In the genomic region with DNA sequence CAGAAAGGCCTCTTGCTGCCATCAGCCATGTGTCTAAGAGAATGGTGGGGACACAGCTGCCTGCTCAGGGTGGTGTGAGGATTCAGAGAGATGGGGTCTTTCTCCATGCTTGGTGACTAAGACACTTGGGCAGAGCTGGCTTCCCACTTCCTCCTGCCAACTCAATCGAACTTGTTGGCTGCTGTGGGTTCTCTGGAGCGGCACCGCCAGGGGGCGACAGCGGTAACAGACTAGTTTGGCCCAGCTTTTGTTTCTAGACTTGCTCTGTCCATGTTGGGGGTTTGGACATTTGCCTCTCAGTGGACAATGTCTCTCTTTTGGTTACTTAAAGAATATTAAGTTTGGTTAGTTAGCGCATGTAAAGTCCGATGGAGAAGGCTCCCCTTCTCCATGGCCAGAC, we compare ENCODE assay signal across 9 mouse cellular contexts. TPM values are rescaled to one million over a fixed set of nuclear protein-coding genes. Genes with fewer than 3 reads are reported as not detected.
DNase-seq lines count a peak whose midpoint lies in the region; ATAC-seq and TF ChIP-seq lines count a peak whose summit lies in the region.
"Had no signal": no experiment of that assay in that cellular context is flagged by ENCODE, and none has a peak within 500 bp of the region (broad histone marks: within the 10 kb centered on the region; RNA-seq: fewer than 3 reads in every experiment).

No protein-coding gene starts in this region.

- TF ChIP-seq CTCF in embryonic fibroblast, embryonic 13.5 days (IDR thresholded peaks at IDR 0.05; ENCODE audit: borderline replicate concordance, insufficient read depth, low read length) = peak; percentile 58; the same call in 1 of the 2 replicates
- peak; percentile 93 for TF ChIP-seq CTCF in liver, adult 2 months (IDR thresholded peaks at IDR 0.05; ENCODE audit: low read depth, low read length)

- peaks cover 32% of the 10 kb centered on the region for H3K36me3 ChIP-seq in liver, embryonic 12.5 days
- no peaks in the 10 kb centered on the region for H3K36me3 ChIP-seq in liver, adult 2 months (ENCODE audit: control insufficient read depth, insufficient read depth, low read length)

- H3K27ac ChIP-seq in liver, embryonic 12.5 days = no peak overlapping the region
- no peak overlapping the region for H3K27ac ChIP-seq in embryonic fibroblast, embryonic 13.5 days (ENCODE audit: insufficient read depth, low read length)
- H3K27ac ChIP-seq in liver, adult 2 months (replicated peaks; ENCODE audit: insufficient read depth, low read depth, low read length) = no peak overlapping the region

- H3K9me3 ChIP-seq in liver, embryonic 12.5 days (replicated peaks) = no peaks in the 10 kb centered on the region

- no peaks in the 10 kb centered on the region for H3K79me2 ChIP-seq in liver, adult 2 months (ENCODE audit: control insufficient read depth, insufficient read depth, low read length)

- H3K9ac ChIP-seq in liver, embryonic 12.5 days = no peak overlapping the region
- H3K9ac ChIP-seq in liver, adult 2 months (ENCODE audit: low read depth, low read length) = no peak overlapping the region

- no peaks in the 10 kb centered on the region for H3K27me3 ChIP-seq in liver, embryonic 12.5 days (replicated peaks)
- no peaks in the 10 kb centered on the region for H3K27me3 ChIP-seq in liver, adult 2 months (ENCODE audit: control insufficient read depth, insufficient read depth, low read length)

- WGBS in liver, embryonic 12.5 days (ENCODE audit: insufficient replicate concordance) = 24% methylated on average over 7 of the region's 7 CpGs
- WGBS in liver, adult 2 months = 28% methylated on average over 7 of the region's 7 CpGs

- TF ChIP-seq POLR2A in embryonic fibroblast, embryonic 13.5 days (IDR thresholded peaks at IDR 0.05; ENCODE audit: low read depth, low read length) = no peak
- no peak for TF ChIP-seq POLR2A in liver, adult 2 months (IDR thresholded peaks at IDR 0.05; ENCODE audit: extremely low read depth, insufficient read depth, low read length)

- H3K4me1 ChIP-seq in liver, embryonic 12.5 days = no peaks in the 10 kb centered on the region
- no peaks in the 10 kb centered on the region for H3K4me1 ChIP-seq in embryonic fibroblast, embryonic 13.5 days (ENCODE audit: control insufficient read depth, insufficient read depth, low read length)
- no peaks in the 10 kb centered on the region for H3K4me1 ChIP-seq in liver, adult 2 months (ENCODE audit: control insufficient read depth, insufficient read depth, low read length)

- H3K4me3 ChIP-seq in liver, embryonic 12.5 days = no peak overlapping the region
- H3K4me3 ChIP-seq in embryonic fibroblast, embryonic 13.5 days (ENCODE audit: insufficient read depth, low read length) = no peak overlapping the region
- H3K4me3 ChIP-seq in liver, adult 2 months (ENCODE audit: insufficient read depth, low read depth, low read length) = no peak overlapping the region

- ATAC-seq in liver, embryonic 12.5 days = no peak

- peak; percentile 74 for DNase-seq in liver
- peak; percentile 88 for DNase-seq in adrenal gland, postnatal 25 days
- DNase-seq in kidney, adult 8-10 months = peak; percentile 75 to 88
- peak; percentile 40 for DNase-seq in liver, adult 2 months (ENCODE audit: extremely low read depth, low read depth, low spot score)
- peak; percentile 81 for DNase-seq in ovary, postnatal 36 days (ENCODE audit: low spot score)
- peak; percentile 94 for DNase-seq in thymus, postnatal 4 days

- H3K4me2 ChIP-seq in liver, embryonic 12.5 days = no peak overlapping the region

RNA-seq across cellular contexts. Expression of gene Spata32, which starts 14.7 kb away (rescaled TPM):
- polyA plus RNA-seq in liver, embryonic 12.5 days (2016; fragmentation: Nextera tagmentation; extraction: Ambion mirVana) = not detected in 2 replicates
- not detected in 2 replicates for total RNA-seq in adrenal gland, postnatal 25 days (2021)
- not detected in 2 replicates for polyA plus RNA-seq in embryonic fibroblast, embryonic 13.5 days (2011; ENCODE audit: insufficient read length, low read depth, missing spikeins)
- not detected in 2 replicates for total RNA-seq in liver, adult 2 months (2014; rRNA removed)
- not detected in 2 replicates for polyA plus RNA-seq in liver, adult 2 months (2012; rRNA removed)
- polyA plus RNA-seq: stomach, embryonic 16.5 days had no signal

RNA-seq across cellular contexts. Expression of gene 1700023F06Rik, which starts 24.6 kb away (rescaled TPM):
- polyA plus RNA-seq in liver, embryonic 12.5 days (2016; fragmentation: Nextera tagmentation; extraction: Ambion mirVana) = 0.11 TPM in 1 of 2 replicates, not detected in the other
- not detected in 2 replicates for total RNA-seq in adrenal gland, postnatal 25 days (2021)
- 0.68 TPM in 1 of 2 replicates, not detected in the other for polyA plus RNA-seq in embryonic fibroblast, embryonic 13.5 days (2011; ENCODE audit: insufficient read length, low read depth, missing spikeins)
- total RNA-seq in liver, adult 2 months (2014; rRNA removed) = not detected in 2 replicates
- not detected in 2 replicates for polyA plus RNA-seq in liver, adult 2 months (2012; rRNA removed)

RNA-seq across cellular contexts. Expression of gene Map3k14, which starts 34.3 kb away (rescaled TPM):
- 0.84 and 0.93 TPM in 2 replicates for polyA plus RNA-seq in liver, embryonic 12.5 days (2016; fragmentation: Nextera tagmentation; extraction: Ambion mirVana)
- 7.0 TPM in 2 replicates for total RNA-seq in adrenal gland, postnatal 25 days (2021)
- polyA plus RNA-seq in embryonic fibroblast, embryonic 13.5 days (2011; ENCODE audit: insufficient read length, low read depth, missing spikeins) = 8.4 and 8.5 TPM in 2 replicates
- total RNA-seq in liver, adult 2 months (2014; rRNA removed) = 1.4 and 2.2 TPM in 2 replicates
- 2.0 and 2.1 TPM in 2 replicates for polyA plus RNA-seq in liver, adult 2 months (2012; rRNA removed)

Comparison
In these comparisons a context has a peak if more than half of its experiments do, and no peak if none do; other contexts are left out.
1. DNase-seq: peak in every context shown above with its lines; median percentile 94 in thymus, postnatal 4 days; 88 in adrenal gland, postnatal 25 days; 82 in kidney, adult 8-10 months; 81 in ovary, postnatal 36 days; 74 in liver; 40 in liver, adult 2 months.